Mouse (Mus musculus) myocyte (in vitro differentiated cells): ENCODE measurements around the gene Mapkapk3. TPM values are rescaled to one million over a fixed set of nuclear protein-coding genes. Genes with fewer than 3 reads are reported as not detected.

Experiments used
- H3K27me3 ChIP-seq: one replicate; pipeline ENCODE4 v1.6.1; 2011; ENCODE audit not compliant: control insufficient read depth, insufficient read depth, insufficient read length
- H3K36me3 ChIP-seq: one replicate; pipeline ENCODE4 v1.6.1; 2011; ENCODE audit not compliant: control insufficient read depth, insufficient read depth
- H3K4me2 ChIP-seq: one replicate; pipeline ENCODE4 v1.6.1; 2011; ENCODE audit warnings: low read depth, control low read depth
- H3K4me3 ChIP-seq: one replicate; pipeline ENCODE4 v1.5.1; 2011; ENCODE audit warnings: mild to moderate bottlenecking, control low read depth, moderate library complexity
- H3K79me2 ChIP-seq: one replicate; pipeline ENCODE4 v1.6.1; 2011; ENCODE audit not compliant: control insufficient read depth, insufficient read depth
- H3ac ChIP-seq: one replicate; pipeline ENCODE4 v1.6.1; 2011; ENCODE audit not compliant: control insufficient read depth, insufficient read length
- CEBPB ChIP-seq: IDR thresholded peaks from 2 replicates; pipeline ENCODE4 v1.6.1; 2011; ENCODE audit warnings: mild to moderate bottlenecking, moderate library complexity; ENCODE audit not compliant: poor library complexity, insufficient read depth, severe bottlenecking
- E2F4 ChIP-seq: IDR thresholded peaks from one replicate; pipeline ENCODE4 v1.6.1; 2011; ENCODE audit warnings: mild to moderate bottlenecking, control low read depth, moderate library complexity; ENCODE audit not compliant: insufficient read depth
- MAX ChIP-seq: IDR thresholded peaks from one replicate; pipeline ENCODE4 v1.6.1; 2011; ENCODE audit warnings: low read depth, mild to moderate bottlenecking, control low read depth
- MYOD1 ChIP-seq, 3 experiments: IDR thresholded peaks; one replicate each; pipeline ENCODE4 v1.6.1; 2011; ENCODE audit warnings: control low read depth in 2 of 3, low read depth in 2 of 3, mild to moderate bottlenecking in 2 of 3, moderate library complexity in 1 of 3; ENCODE audit not compliant: insufficient read length in 2 of 3, control insufficient read depth in 1 of 3
- MYOG ChIP-seq, 3 experiments: IDR thresholded peaks; one replicate each; pipeline ENCODE4 v1.6.1; 2011; ENCODE audit warnings: control low read depth in 2 of 3, low read depth in 2 of 3, mild to moderate bottlenecking in 2 of 3; ENCODE audit not compliant: insufficient read length in 2 of 3, control insufficient read depth in 1 of 3, insufficient read depth in 1 of 3
- POLR2A ChIP-seq: IDR thresholded peaks from one replicate; pipeline ENCODE4 v1.6.1; 2011; ENCODE audit warnings: low read depth, mild to moderate bottlenecking, control low read depth, moderate library complexity; ENCODE audit not compliant: insufficient read length
- POLR2AphosphoS2 ChIP-seq: IDR thresholded peaks from one replicate; pipeline ENCODE4 v1.6.1; 2011; ENCODE audit warnings: low read depth, control low read depth; ENCODE audit not compliant: insufficient read length
- REST ChIP-seq: IDR thresholded peaks from one replicate; pipeline ENCODE4 v1.6.1; 2011; ENCODE audit warnings: mild to moderate bottlenecking, control low read depth, moderate library complexity; ENCODE audit not compliant: insufficient read depth, insufficient read length
- SRF ChIP-seq: IDR thresholded peaks from one replicate; pipeline ENCODE4 v1.6.1; 2011; ENCODE audit warnings: low read depth; ENCODE audit not compliant: control insufficient read depth, insufficient read length
- TCF12 ChIP-seq: IDR thresholded peaks from one replicate; pipeline ENCODE4 v1.6.1; 2011; ENCODE audit warnings: mild to moderate bottlenecking, control low read depth; ENCODE audit not compliant: poor library complexity, insufficient read depth, severe bottlenecking
- TCF3 ChIP-seq: IDR thresholded peaks from one replicate; pipeline ENCODE4 v1.6.1; 2011; ENCODE audit warnings: low read depth, control low read depth; ENCODE audit not compliant: insufficient read length
- USF1 ChIP-seq: IDR thresholded peaks from one replicate; pipeline ENCODE4 v1.6.1; 2011; ENCODE audit warnings: low read depth, mild to moderate bottlenecking, control low read depth, moderate library complexity
- polyA plus RNA-seq: library from polyadenylated mRNA; unstranded; fragments of >200 nt; fragmentation: generic; extraction: Trizol; gene quantifications from one replicate; pipeline ENCODE4 v1.2.1, GENCODE M21; 2012; ENCODE audit warnings: missing spikeins

Mapkapk3 gene
- polyA plus RNA-seq, 1 experiment: 3.9 TPM

- Histone ChIP-seq H3ac (no peak overlapping the region), H3K4me3 (no peak overlapping the region), H3K36me3 (no peaks in the 10 kb centered on the region), H3K27me3 (peaks cover 3% of the 10 kb centered on the region), H3K79me2 (no peaks in the 10 kb centered on the region), H3K4me2 (no peak overlapping the region)
- TF ChIP-seq POLR2A: no peak
- TF ChIP-seq POLR2AphosphoS2: no peak
- no peak for TF ChIP-seq CEBPB
- TF ChIP-seq MAX: no peak
- TF ChIP-seq TCF3: no peak
- TF ChIP-seq MYOD1 (IDR thresholded peaks at IDR 0.05; ENCODE audit: control insufficient read depth in 1 of 3, insufficient read length in 2 of 3, low read depth in 2 of 3): peak in 2 of 3 experiments; percentile 33 to 73
- peak in 2 of 3 experiments; percentile 42 to 74 for TF ChIP-seq MYOG (IDR thresholded peaks at IDR 0.05; ENCODE audit: control insufficient read depth in 1 of 3, insufficient read depth in 1 of 3, insufficient read length in 2 of 3, low read depth in 2 of 3)
- no peak for TF ChIP-seq E2F4
- TF ChIP-seq REST: no peak
- TF ChIP-seq SRF: no peak
Measured at GRCm38 (mm10) chr9:107250416-107251337, 39.0 kb downstream of the Mapkapk3 start.

GRCm38 (mm10) chr9:107249154-107249553 is 40.5 kb downstream of the Mapkapk3 start:
- H3K36me3 ChIP-seq: no peaks in the 10 kb centered on the region
- H3ac ChIP-seq: no peak overlapping the region
- peaks cover 3% of the 10 kb centered on the region for H3K27me3 ChIP-seq
- no peak overlapping the region for H3K4me2 ChIP-seq
- H3K79me2 ChIP-seq: no peaks in the 10 kb centered on the region
- no peak overlapping the region for H3K4me3 ChIP-seq
- TF ChIP-seq MYOD1 (IDR thresholded peaks at IDR 0.05; ENCODE audit: control insufficient read depth in 1 of 3, insufficient read length in 2 of 3, low read depth in 2 of 3): no peak
- TF ChIP-seq POLR2A: no peak
- no peak for TF ChIP-seq REST
- TF ChIP-seq TCF12: no peak
- TF ChIP-seq MAX: no peak
- no peak for TF ChIP-seq SRF

GRCm38 (mm10) chr9:107246170-107246569 is 43.5 kb downstream of the Mapkapk3 start:
- TF ChIP-seq E2F4 (no peak), POLR2A (no peak), MAX (no peak)
- Histone ChIP-seq H3ac (no peak overlapping the region), H3K27me3 (peaks cover 3% of the 10 kb centered on the region), H3K79me2 (no peaks in the 10 kb centered on the region), H3K4me3 (no peak overlapping the region), H3K4me2 (no peak overlapping the region), H3K36me3 (no peaks in the 10 kb centered on the region)

GRCm38 (mm10) chr9:107245311-107245710 is 44.4 kb downstream of the Mapkapk3 start:
- Histone ChIP-seq H3ac (no peak overlapping the region), H3K4me3 (no peak overlapping the region), H3K27me3 (no peaks in the 10 kb centered on the region), H3K36me3 (no peaks in the 10 kb centered on the region), H3K4me2 (no peak overlapping the region), H3K79me2 (no peaks in the 10 kb centered on the region)
- TF ChIP-seq MYOG (IDR thresholded peaks at IDR 0.05; ENCODE audit: control insufficient read depth in 1 of 3, insufficient read depth in 1 of 3, insufficient read length in 2 of 3, low read depth in 2 of 3): no peak
- TF ChIP-seq SRF: no peak
- TF ChIP-seq POLR2AphosphoS2: no peak
- TF ChIP-seq MYOD1 (IDR thresholded peaks at IDR 0.05; ENCODE audit: control insufficient read depth in 1 of 3, insufficient read length in 2 of 3, low read depth in 2 of 3): no peak
- TF ChIP-seq E2F4: no peak
- TF ChIP-seq CEBPB: no peak
- no peak for TF ChIP-seq REST
- no peak for TF ChIP-seq TCF12
- TF ChIP-seq POLR2A: no peak
- no peak for TF ChIP-seq USF1
- TF ChIP-seq TCF3: no peak
- TF ChIP-seq MAX: no peak

GRCm38 (mm10) chr9:107236151-107236550 is 53.5 kb downstream of the Mapkapk3 start:
- Histone ChIP-seq H3K27me3 (peaks cover 20% of the 10 kb centered on the region), H3K4me3 (no peak overlapping the region), H3ac (no peak overlapping the region), H3K4me2 (no peak overlapping the region), H3K36me3 (no peaks in the 10 kb centered on the region), H3K79me2 (no peaks in the 10 kb centered on the region)
- TF ChIP-seq REST (no peak), CEBPB (no peak), MAX (no peak), TCF12 (no peak), E2F4 (no peak), POLR2A (no peak), TCF3 (no peak), SRF (no peak), USF1 (no peak)
